Mouse (Mus musculus): ENCODE data around the gene Fes.

GRCm38 (mm10) chr7:80342858-80343257 is 44.9 kb downstream of the Fes start, which contains the start of gene Hddc3:
- TF ChIP-seq CTCF (IDR thresholded peaks at IDR 0.05) (peak; percentile 86), EP300 (IDR thresholded peaks at IDR 0.05) (no peak)
